Mouse (Mus musculus): Measurements from ENCODE around the gene Mettl24. TPM values are rescaled to one million over a fixed set of nuclear protein-coding genes. Genes with fewer than 3 reads are reported as not detected.

Gene Mettl24
- total and polyA plus RNA-seq, 3 experiments, result not detected

DNA sequence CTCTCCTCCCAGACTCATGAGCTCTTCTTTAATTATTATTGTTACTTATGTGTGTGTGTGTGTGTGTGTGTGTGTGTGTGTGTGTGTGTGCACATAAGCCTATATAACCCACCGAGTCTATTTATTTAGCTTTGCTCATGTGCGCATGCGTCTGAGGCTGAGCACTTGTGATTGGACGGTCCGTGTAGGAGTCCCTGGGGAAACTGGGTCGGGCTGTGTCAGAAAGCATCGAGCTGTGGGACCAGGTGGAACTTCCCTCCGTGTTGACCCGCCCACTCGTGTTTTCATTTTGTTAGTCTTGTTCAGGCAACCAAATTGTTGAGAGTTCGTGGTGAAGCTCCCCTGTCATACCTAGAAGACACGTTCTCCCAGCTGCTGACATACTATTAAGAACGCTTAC is 35.3 kb downstream of the Mettl24 start:
- Histone ChIP-seq H3K9ac (ENCODE audit: control insufficient read depth, low read depth, low read length, poor library complexity, severe bottlenecking) (no peak overlapping the region), H3K27ac (ENCODE audit: control insufficient read depth, low read depth, low read length) (no peak overlapping the region), H3K9me3 (replicated peaks; ENCODE audit: insufficient read depth, low read length) (no peaks in the 10 kb centered on the region), H3K79me2 (ENCODE audit: control insufficient read depth, insufficient read depth, low read length, poor library complexity) (no peaks in the 10 kb centered on the region), H3K27me3 (ENCODE audit: control insufficient read depth in 1 of 2, insufficient read depth in 2 of 2, low read length in 2 of 2) (peaks cover 0 to 3% of the 10 kb centered on the region in 2 experiments; a peak in 2 of 4 replicates), H3K36me3 (ENCODE audit: control insufficient read depth in 1 of 2, insufficient read depth in 2 of 2, low read length in 2 of 2) (no peaks in the 10 kb centered on the region), H3K4me3 (ENCODE audit: control insufficient read depth in 1 of 2, insufficient read depth in 1 of 2, low read depth in 2 of 2, low read length in 2 of 2) (no peak overlapping the region), H3K4me1 (ENCODE audit: control insufficient read depth in 1 of 2, insufficient read depth in 2 of 2, low read length in 2 of 2) (no peaks in the 10 kb centered on the region)
- DNase-seq (ENCODE audit: low read depth, low spot score), result no peak
- TF ChIP-seq EP300 (IDR thresholded peaks at IDR 0.05; ENCODE audit: low read depth in 1 of 2, low read length in 2 of 2) (no peak), E2F4 (IDR thresholded peaks at IDR 0.05; ENCODE audit: borderline replicate concordance, low read depth, low read length) (no peak), JUND (IDR thresholded peaks at IDR 0.05; ENCODE audit: low read depth, low read length) (no peak), MAFK (IDR thresholded peaks at IDR 0.05; ENCODE audit: borderline replicate concordance, low read depth, low read length) (no peak), ZMIZ1 (IDR thresholded peaks at IDR 0.05; ENCODE audit: low read depth, low read length) (no peak)

DNA sequence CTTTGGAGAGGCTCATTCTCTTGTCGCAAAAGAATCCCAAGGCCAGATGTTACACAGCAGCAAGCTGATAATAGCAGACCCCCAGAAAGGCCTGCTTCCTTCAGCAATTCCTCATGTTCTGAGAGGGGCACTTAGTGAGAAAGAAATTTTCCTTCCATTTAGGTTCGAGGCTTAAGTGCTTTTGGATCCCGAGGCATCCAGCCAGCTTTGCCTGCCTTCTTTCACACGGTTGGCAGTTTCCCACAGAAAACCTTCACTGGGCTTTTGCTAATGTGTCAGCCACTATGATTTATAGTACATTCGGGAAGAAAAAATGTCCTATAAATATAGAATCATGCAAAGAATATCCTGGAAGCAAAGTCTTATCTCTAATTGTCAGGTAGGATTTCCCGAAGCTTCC is 36.0 kb downstream of the Mettl24 start:
- Histone ChIP-seq H3K79me2 (ENCODE audit: control insufficient read depth, insufficient read depth, low read length, poor library complexity) (no peaks in the 10 kb centered on the region), H3K4me1 (ENCODE audit: control insufficient read depth in 1 of 2, insufficient read depth in 2 of 2, low read length in 2 of 2) (no peaks in the 10 kb centered on the region), H3K9ac (ENCODE audit: control insufficient read depth, low read depth, low read length, poor library complexity, severe bottlenecking) (no peak overlapping the region), H3K36me3 (ENCODE audit: control insufficient read depth in 1 of 2, insufficient read depth in 2 of 2, low read length in 2 of 2) (no peaks in the 10 kb centered on the region), H3K27ac (ENCODE audit: control insufficient read depth, low read depth, low read length) (no peak overlapping the region), H3K9me3 (replicated peaks; ENCODE audit: insufficient read depth, low read length) (no peaks in the 10 kb centered on the region), H3K4me3 (ENCODE audit: control insufficient read depth in 1 of 2, insufficient read depth in 1 of 2, low read depth in 2 of 2, low read length in 2 of 2) (no peak overlapping the region), H3K27me3 (ENCODE audit: control insufficient read depth in 1 of 2, insufficient read depth in 2 of 2, low read length in 2 of 2) (peaks cover 0 to 3% of the 10 kb centered on the region in 2 experiments; a peak in 2 of 4 replicates)
- DNase-seq (ENCODE audit: low read depth, low spot score), result no peak
- TF ChIP-seq ETS1 (IDR thresholded peaks at IDR 0.05; ENCODE audit: low read depth, low read length) (no peak), HCFC1 (IDR thresholded peaks at IDR 0.05; ENCODE audit: low read depth, low read length) (no peak), SIN3A (IDR thresholded peaks at IDR 0.05; ENCODE audit: low read length) (no peak), MYC (IDR thresholded peaks at IDR 0.05; ENCODE audit: low read depth, low read length) (no peak), JUND (IDR thresholded peaks at IDR 0.05; ENCODE audit: low read depth, low read length) (no peak), MYB (IDR thresholded peaks at IDR 0.05; ENCODE audit: low read depth, low read length) (no peak), MAX (IDR thresholded peaks at IDR 0.05; ENCODE audit: low read length) (no peak), POLR2AphosphoS2 (IDR thresholded peaks at IDR 0.05; ENCODE audit: low read length) (no peak), NELFE (IDR thresholded peaks at IDR 0.05; ENCODE audit: low read depth, low read length) (no peak), BHLHE40 (IDR thresholded peaks at IDR 0.05; ENCODE audit: borderline replicate concordance, low read depth, low read length) (no peak), TCF12 (IDR thresholded peaks at IDR 0.05; ENCODE audit: low read depth, low read length) (no peak), ZC3H11A (IDR thresholded peaks at IDR 0.05; ENCODE audit: low read depth, low read length) (no peak), MAZ (IDR thresholded peaks at IDR 0.05; ENCODE audit: low read depth, low read length) (no peak), SMC3 (IDR thresholded peaks at IDR 0.05; ENCODE audit: low read depth, low read length) (no peak), ZMIZ1 (IDR thresholded peaks at IDR 0.05; ENCODE audit: low read depth, low read length) (no peak), TAL1 (IDR thresholded peaks at IDR 0.05; ENCODE audit: low read length) (no peak), CHD2 (IDR thresholded peaks at IDR 0.05; ENCODE audit: low read length) (no peak)

Measured in MEL (cell line).